Mouse (Mus musculus) forebrain, embryonic 14.5 days (tissue): ENCODE data around the gene Pde4d. TPM values are rescaled to one million over a fixed set of nuclear protein-coding genes. Genes with fewer than 3 reads are reported as not detected.
A peak's percentile ranks its signal among the peaks of the same experiment; 100 is the strongest.
"Not testable (repeated sequence)": the region's sequence is repeated elsewhere in the genome, so short reads cannot be mapped to it uniquely, and the experiment has no call there.

Experiments
- ATAC-seq: fragments of 200-750 bp; cut with Nextera tagmentation; 2 replicates; pipeline ENCODE4 v1.8.0; 2017; ENCODE audit warnings: mild to moderate bottlenecking, moderate library complexity
- DNase-seq: peaks from one replicate; pipeline ENCODE4 v3.0.0-alpha.2; 2015; ENCODE audit warnings: low spot score
- H3K27ac ChIP-seq: fragments of 300-500 bp; sonication (generic); 2 replicates; pipeline ENCODE4 v1.5.1; 2014; ENCODE audit warnings: low read depth, mild to moderate bottlenecking, control low read depth, low read length, moderate library complexity
- H3K27me3 ChIP-seq: fragments of 300-500 bp; sonication (generic); replicated peaks from 2 replicates; pipeline ENCODE4 v1.6.1; 2014; ENCODE audit warnings: low read length, control low read depth, mixed read lengths; ENCODE audit not compliant: control insufficient read depth, insufficient read depth
- H3K36me3 ChIP-seq: fragments of 300-500 bp; sonication (generic); 2 replicates; pipeline ENCODE4 v1.6.1; 2014; ENCODE audit warnings: low read length, control low read depth; ENCODE audit not compliant: control insufficient read depth, insufficient read depth
- H3K4me1 ChIP-seq: fragments of 300-500 bp; sonication (generic); 2 replicates; pipeline ENCODE4 v1.6.1; 2014; ENCODE audit warnings: antibody characterized with exemption, low read length, control low read depth; ENCODE audit not compliant: control insufficient read depth, insufficient read depth
- H3K4me2 ChIP-seq: fragments of 300-500 bp; sonication (generic); 2 replicates; pipeline ENCODE4 v1.6.1; 2014; ENCODE audit warnings: mild to moderate bottlenecking, control low read depth, low read length
- H3K4me3 ChIP-seq: fragments of 300-500 bp; sonication (generic); 2 replicates; pipeline ENCODE4 v1.5.1; 2014; ENCODE audit warnings: low read depth, low read length, control low read depth
- H3K9ac ChIP-seq: fragments of 300-500 bp; sonication (generic); 2 replicates; pipeline ENCODE4 v1.6.1; 2014; ENCODE audit warnings: mild to moderate bottlenecking, low read length, control low read depth, moderate library complexity
- H3K9me3 ChIP-seq: fragments of 300-500 bp; sonication (generic); replicated peaks from 2 replicates; pipeline ENCODE4 v1.6.1; 2016; ENCODE audit warnings: low read length, control low read depth, mixed read lengths; ENCODE audit not compliant: control insufficient read depth
- WGBS: fragments of 180-500 bp; shearing (Covaris S2); extraction: QIAGEN DNeasy Blood & Tissue Kit; methylation state at CpG from one replicate; pipeline ENCODE4 v1.1.7; 2014; 5-methylcytosine and 5-hydroxymethylcytosine counted together
- polyA plus RNA-seq: library from polyadenylated mRNA; unstranded; fragments of >200 nt; fragmentation: Nextera tagmentation; extraction: Ambion mirVana; gene quantifications from 2 replicates; pipeline ENCODE4 v1.2.1, GENCODE M21; 2014

Gene Pde4d
- polyA plus RNA-seq, 1 experiment from 2014 or later: 13.7 TPM

DNA sequence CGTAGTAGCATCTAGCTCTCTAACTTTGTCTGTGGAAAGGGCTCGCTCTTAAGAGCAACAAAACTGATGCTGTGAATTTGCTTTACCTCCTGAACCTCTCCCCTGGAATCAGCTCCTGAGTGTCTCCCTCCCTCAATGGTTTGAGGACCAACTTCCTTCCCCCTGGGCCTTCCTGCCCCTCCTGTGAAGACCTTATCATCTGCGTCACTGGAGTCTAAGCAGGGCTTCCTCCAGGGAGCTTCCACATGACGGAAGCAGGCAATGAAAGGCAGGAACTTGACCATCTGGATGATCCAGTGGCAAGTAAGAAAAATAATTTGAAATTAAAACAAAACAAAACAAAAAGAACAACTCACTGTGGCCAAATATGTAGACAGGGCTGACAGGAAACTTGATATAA lies 1438.5 kb downstream of the Pde4d start:
- no peak for DNase-seq
- H3K9ac ChIP-seq: no peak overlapping the region

DNA sequence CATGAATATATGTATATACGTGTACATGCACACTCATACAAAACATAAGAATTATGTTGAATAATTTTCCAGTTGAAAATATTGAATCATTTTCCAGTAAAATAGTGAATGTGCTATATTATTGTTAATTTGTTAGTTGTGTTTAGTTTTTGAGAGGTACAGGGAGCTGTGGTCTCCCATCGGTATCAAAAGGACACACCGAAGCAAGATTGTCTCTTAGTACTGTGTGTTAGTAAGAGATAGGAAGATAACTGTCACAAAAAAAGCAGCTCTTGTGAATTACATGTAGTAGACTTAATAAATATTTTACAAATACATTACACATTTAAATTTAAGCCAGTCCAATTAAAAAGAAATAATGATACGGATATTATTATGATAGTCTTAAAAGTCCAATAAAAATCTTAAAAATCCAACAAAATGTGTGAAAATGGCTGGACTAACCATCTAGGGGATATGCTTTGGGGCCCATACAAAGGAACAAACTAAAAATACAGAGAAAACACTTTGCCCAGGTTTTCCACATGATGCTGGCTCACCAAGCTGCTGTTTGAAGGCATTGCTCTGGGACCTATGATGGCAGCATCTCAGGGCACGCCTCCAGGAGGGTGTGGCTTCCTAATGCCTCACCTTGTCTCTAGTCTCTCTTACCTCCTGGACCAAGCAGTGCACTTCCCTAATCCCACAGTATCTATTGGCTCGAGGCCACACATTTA lies 1441.6 kb downstream of the Pde4d start:
- DNase-seq: no peak
- no peak for ATAC-seq
- Histone ChIP-seq H3K4me2 (no peak overlapping the region), H3K9ac (no peak overlapping the region), H3K27me3 (no peaks in the 10 kb centered on the region), H3K36me3 (no peaks in the 10 kb centered on the region), H3K9me3 (no peaks in the 10 kb centered on the region), H3K27ac (no peak overlapping the region), H3K4me1 (no peaks in the 10 kb centered on the region), H3K4me3 (no peak overlapping the region)
- whole genome bisulfite sequencing: 85% methylated on average over 6 of the region's 6 CpGs

More for the DNA sequence above, 1438.5 kb downstream of the Pde4d start:
- no peaks in the 10 kb centered on the region for H3K36me3 ChIP-seq
- ATAC-seq: no peak
- no peaks in the 10 kb centered on the region for H3K27me3 ChIP-seq
- no peak overlapping the region for H3K4me2 ChIP-seq
- WGBS: 94% methylated on average over 4 of the region's 4 CpGs
- no peaks in the 10 kb centered on the region for H3K4me1 ChIP-seq
- H3K9me3 ChIP-seq: no peaks in the 10 kb centered on the region
- H3K4me3 ChIP-seq: no peak overlapping the region
- H3K27ac ChIP-seq: no peak overlapping the region

DNA sequence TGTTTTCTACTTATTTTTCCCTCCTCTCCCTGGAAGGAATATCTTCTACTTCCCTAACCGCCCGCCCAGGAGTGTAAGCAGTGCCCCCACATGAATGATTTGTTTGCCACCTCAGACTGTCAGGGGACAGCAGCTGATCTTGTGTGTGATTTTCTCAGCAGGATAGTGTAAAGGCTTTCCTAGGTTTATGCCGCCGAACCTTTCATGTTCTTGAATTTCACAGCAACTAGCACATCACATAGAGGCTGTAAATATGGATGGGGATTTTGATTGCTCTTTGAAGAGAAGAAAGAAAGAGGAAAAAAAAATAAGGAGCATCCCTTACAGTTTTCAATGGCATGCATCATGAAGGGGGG lies 1442.1 kb downstream of the Pde4d start:
- Histone ChIP-seq H3K4me1 (no peaks in the 10 kb centered on the region), H3K9ac (no peak overlapping the region), H3K4me3 (no peak overlapping the region), H3K36me3 (no peaks in the 10 kb centered on the region), H3K4me2 (no peak overlapping the region), H3K27me3 (no peaks in the 10 kb centered on the region), H3K27ac (no peak overlapping the region), H3K9me3 (no peaks in the 10 kb centered on the region)
- ATAC-seq (no peak), DNase-seq (no peak)
- 83% methylated on average over 4 of the region's 4 CpGs for WGBS

DNA sequence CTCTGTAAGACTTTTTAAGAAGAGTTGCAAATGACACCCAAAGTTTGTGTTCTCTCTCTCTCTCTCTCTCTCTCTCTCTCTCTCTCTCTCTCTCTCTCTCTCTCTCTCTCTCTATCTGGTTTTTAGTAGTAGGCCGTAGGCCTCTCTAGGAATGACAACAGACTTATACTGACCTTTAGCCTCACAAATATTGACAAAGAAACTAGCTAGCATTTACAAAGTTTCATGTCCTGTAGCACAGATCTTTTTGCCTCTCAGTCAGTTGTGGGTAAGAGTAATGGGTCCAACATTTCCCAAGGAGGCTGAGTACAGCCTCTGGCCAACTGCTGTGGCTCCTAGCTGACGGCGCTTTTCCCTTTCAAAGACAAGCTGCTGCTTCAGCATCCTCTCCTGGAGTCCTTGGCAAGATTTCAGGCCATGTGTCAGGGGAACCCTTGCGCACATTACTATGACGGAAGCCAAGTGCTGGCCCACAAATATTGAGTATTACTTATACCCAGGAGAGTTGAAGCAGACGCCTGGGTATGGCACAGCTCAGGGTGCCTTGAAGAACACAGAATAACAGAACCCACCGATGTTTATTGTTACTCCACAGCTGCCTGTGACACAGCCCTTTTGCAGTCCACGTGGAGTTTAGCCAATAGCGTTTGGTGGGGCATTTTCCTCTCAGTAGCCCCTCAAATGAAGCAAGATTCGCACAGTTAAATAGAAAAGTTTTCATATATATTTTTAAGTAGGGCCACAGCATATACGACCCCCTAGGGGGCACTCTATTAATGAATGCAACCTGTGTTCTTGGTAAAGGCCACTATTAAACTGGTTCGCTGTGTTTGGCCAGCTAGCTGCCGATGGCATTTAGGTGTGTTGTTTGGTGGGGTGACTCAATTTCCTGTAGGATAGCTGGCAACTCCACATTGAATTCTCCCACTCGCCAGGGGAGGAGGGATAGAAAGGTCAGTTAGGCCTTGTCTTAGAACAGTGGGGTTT lies 1450.0 kb downstream of the Pde4d start:
- no peaks in the 10 kb centered on the region for H3K27me3 ChIP-seq
- ATAC-seq (no peak), DNase-seq (peak; percentile 44)
- WGBS: 76% methylated on average over 14 of the region's 14 CpGs
- peaks cover 10% of the 10 kb centered on the region for H3K4me1 ChIP-seq
- no peak overlapping the region for H3K4me2 ChIP-seq
- no peak overlapping the region for H3K9ac ChIP-seq
- H3K27ac ChIP-seq: no peak overlapping the region
- H3K9me3 ChIP-seq: no peaks in the 10 kb centered on the region
- H3K36me3 ChIP-seq: no peaks in the 10 kb centered on the region
- H3K4me3 ChIP-seq: no peak overlapping the region

DNA sequence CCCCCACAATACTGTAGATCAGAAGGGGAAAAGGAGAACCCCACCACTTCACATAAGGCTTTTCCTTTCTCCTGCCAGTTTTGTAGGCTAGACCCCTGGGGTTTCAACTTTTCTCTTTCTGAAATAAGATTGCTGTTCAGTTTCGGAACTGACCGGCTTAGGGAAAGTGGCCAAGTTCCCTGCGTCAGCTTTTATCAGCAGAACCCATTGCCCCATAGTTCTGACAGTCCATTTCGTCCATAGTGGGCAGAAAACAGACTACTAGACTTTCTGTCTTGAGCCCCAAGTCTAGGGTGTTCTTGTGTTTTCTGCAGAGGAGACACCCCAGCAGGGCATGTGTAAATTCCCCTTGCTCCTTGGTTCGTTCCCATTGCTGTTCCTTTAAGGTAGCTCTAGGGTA lies 1452.1 kb downstream of the Pde4d start:
- Histone ChIP-seq H3K4me1 (peaks cover 15% of the 10 kb centered on the region), H3K9ac (no peak overlapping the region), H3K4me3 (no peak overlapping the region), H3K27ac (no peak overlapping the region), H3K9me3 (no peaks in the 10 kb centered on the region), H3K27me3 (no peaks in the 10 kb centered on the region), H3K36me3 (no peaks in the 10 kb centered on the region), H3K4me2 (peak overlapping the region; percentile 95; the same call in 1 of the 2 replicates)
- no peak for DNase-seq
- no peak for ATAC-seq
- 55% methylated on average over 5 of the region's 5 CpGs for whole genome bisulfite sequencing

DNA sequence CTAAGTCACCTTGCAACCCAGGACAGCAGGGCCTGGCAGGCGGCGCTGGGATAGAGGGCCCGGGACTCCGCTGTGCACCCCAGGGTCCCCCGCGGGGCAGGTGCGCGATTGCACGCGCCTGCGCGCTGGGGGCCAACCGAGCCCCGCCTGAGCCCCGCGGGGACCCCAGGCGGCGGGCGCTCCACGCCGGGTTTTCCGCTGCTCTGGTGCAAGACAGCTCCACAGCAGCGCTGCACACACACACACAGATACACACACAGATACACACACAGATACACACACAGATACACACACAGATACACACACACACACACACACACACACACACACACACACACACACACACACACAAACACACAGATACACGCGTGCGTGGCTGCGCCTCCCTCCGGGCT lies 1452.7 kb downstream of the Pde4d start:
- WGBS: 2% methylated on average over 28 of the region's 28 CpGs
- Histone ChIP-seq H3K4me2 (peak overlapping the region; percentile 95), H3K4me3 (peak overlapping the region; percentile 79), H3K9ac (peak overlapping the region; percentile 77), H3K4me1 (peaks cover 19% of the 10 kb centered on the region), H3K27ac (peak overlapping the region; percentile 58)
- ATAC-seq: peak; percentile 84
- not testable (repeated sequence) for H3K36me3 ChIP-seq, H3K9me3 ChIP-seq, H3K27me3 ChIP-seq
- DNase-seq: peak; percentile 73

DNA sequence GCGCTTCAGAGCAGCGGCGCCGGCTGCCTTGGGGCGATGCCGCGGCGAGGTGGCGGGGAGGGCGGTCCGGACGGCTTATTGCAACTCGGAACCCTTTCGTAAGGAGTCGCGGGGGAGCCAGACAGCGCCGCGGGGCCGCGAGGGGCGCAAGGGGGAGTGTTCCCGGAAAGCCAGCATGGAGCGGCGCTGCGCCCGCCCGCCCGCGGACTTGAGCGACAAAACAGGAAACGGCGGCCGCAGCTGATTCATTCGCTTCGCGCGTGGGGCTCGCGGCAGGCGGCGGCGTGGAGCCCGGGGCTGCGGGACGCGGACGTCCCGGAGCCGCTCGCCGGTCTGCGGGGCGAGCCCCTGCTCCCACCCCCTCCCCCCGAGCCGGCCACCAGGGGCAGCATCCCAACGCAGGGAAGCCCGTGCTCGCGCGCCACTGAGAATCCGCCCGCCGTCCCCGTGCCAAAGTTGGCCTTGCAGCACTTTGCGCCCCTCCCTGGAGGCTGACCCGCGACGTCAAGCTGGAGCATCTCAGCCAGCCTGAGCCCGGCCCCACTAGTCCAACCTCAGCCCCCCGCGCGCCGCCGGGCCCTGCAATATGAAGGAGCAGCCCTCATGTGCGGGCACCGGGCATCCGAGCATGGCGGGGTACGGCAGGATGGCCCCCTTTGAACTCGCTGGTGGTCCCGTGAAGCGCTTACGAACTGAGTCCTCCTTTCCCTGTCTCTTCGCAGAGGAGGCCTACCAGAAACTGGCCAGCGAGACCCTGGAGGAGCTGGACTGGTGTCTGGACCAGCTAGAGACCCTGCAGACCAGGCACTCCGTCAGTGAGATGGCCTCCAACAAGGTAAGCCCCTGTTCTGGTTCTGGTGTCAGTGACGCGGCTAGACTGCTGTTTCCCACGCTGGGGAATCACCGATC lies 1453.4 kb downstream of the Pde4d start:
- under 1% methylated on average over 64 of the region's 91 CpGs for WGBS
- Histone ChIP-seq H3K4me2 (peak overlapping the region; percentile 95), H3K27me3 (no peaks in the 10 kb centered on the region), H3K36me3 (no peaks in the 10 kb centered on the region), H3K4me3 (peak overlapping the region; percentile 79), H3K9ac (peak overlapping the region; percentile 77), H3K27ac (peak overlapping the region; percentile 58), H3K4me1 (peaks cover 19% of the 10 kb centered on the region), H3K9me3 (no peaks in the 10 kb centered on the region)
- DNase-seq (peak; percentile 76), ATAC-seq (peak; percentile 78)

DNA sequence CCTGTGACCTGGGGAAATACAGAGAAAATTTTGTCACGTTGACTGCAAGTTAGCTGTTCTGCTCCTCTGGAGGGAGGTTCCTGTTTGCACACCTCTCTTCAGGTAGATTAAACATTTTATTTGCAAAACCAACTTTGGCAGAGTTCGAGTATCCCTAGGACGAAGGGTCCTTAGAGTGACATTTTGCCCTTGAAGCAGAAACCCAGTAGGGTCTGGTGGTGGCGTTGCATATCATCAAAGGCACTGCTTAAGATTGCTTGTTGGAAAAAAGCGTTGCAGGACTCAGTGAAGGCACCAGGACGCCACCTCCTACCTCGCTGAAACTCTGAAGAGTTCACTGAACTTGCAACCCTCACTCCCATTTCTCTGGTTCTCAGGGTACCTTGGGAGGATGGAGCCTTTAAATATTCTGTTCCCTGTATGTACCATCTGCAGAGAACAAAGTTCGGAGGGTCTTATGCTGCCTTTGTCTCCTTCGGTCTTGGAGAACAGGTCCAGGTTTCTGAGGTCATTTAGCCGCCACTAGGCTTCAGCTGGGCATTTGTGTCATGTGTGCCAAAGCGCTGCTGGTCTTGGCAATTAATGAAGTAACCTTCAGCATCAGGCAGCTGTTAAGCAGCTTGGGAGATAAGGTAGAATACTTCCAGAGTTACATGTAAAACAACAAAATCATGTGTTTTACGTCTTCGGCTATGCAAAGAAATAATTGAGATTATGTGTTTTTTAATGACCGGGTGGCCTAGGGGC lies 1454.2 kb downstream of the Pde4d start:
- no peaks in the 10 kb centered on the region for H3K36me3 ChIP-seq
- no peak for DNase-seq

More for the DNA sequence above, 1454.2 kb downstream of the Pde4d start:
- Histone ChIP-seq H3K27ac (no peak overlapping the region), H3K27me3 (no peaks in the 10 kb centered on the region), H3K9ac (peak overlapping the region; percentile 77), H3K4me3 (peak overlapping the region; percentile 79), H3K4me2 (peak overlapping the region; percentile 95), H3K9me3 (no peaks in the 10 kb centered on the region), H3K4me1 (peaks cover 19% of the 10 kb centered on the region)
- 43% methylated on average over 14 of the region's 14 CpGs for WGBS
- no peak for ATAC-seq
